11 mouse cellular contexts compared by ENCODE assay signal in genomic region chr4:152554421-152554820, GRCm38 (mm10).
DNase-seq lines count a peak whose midpoint lies in the region; TF ChIP-seq lines count a peak whose summit lies in the region.
"Had no signal": no experiment of that assay in that cellular context is flagged by ENCODE, and none has a peak within 500 bp of the region (broad histone marks: within the 10 kb centered on the region; RNA-seq: fewer than 3 reads in every experiment).

No protein-coding gene starts in this region.

- peak; percentile 26 for DNase-seq in cerebellum, adult 9-11 months
- no peak for DNase-seq in cerebellum, adult 8-10 months
- peak; percentile 58 for DNase-seq in left cerebral cortex, postnatal 4 days
- DNase-seq in left cerebral cortex, postnatal 10 days (ENCODE audit: extremely low spot score in 1 of 2, low spot score in 2 of 2): no peak
- no peak for DNase-seq in heart, embryonic 10.5 days (ENCODE audit: low spot score)
- DNase-seq in layer of hippocampus, adult 8-10 months (ENCODE audit: low spot score in 2 of 2): no peak
- no peak for DNase-seq in B cell, adult 2 months
- DNase-seq: embryo, embryonic 11 days had no signal

- intact Hi-C loops in left cerebral cortex, postnatal 4 days (cut with DNase I): no loop called here
- intact Hi-C loops in left cerebral cortex, postnatal 10 days (cut with DNase I): no loop called here

- H3K27me3 ChIP-seq in ES-Bruce4 (ENCODE audit: control insufficient read depth, insufficient read depth, low read length, poor library complexity, severe bottlenecking): no peaks in the 10 kb centered on the region
- peaks cover 28% of the 10 kb centered on the region for H3K27me3 ChIP-seq in heart, embryonic 10.5 days (ENCODE audit: insufficient read depth, poor library complexity, severe bottlenecking)

- peak overlapping the region; percentile 69 for H3K4me3 ChIP-seq in ES-Bruce4 (ENCODE audit: low read depth, low read length)
- no peak overlapping the region for H3K4me3 ChIP-seq in heart, embryonic 10.5 days
- H3K4me3 ChIP-seq: heart, embryonic 13.5 days; limb, embryonic 12.5 days had no signal

- TF ChIP-seq POLR2A in ES-Bruce4 (IDR thresholded peaks at IDR 0.05; ENCODE audit: insufficient read depth, low read length): no peak

- WGBS in heart, embryonic 10.5 days: 42% methylated on average over 18 of the region's 18 CpGs

- no peak overlapping the region for H3K9ac ChIP-seq in ES-Bruce4 (ENCODE audit: low read depth, poor library complexity, severe bottlenecking)
- H3K9ac ChIP-seq: heart, embryonic 13.5 days; limb, embryonic 12.5 days had no signal

- no peaks in the 10 kb centered on the region for H3K36me3 ChIP-seq in ES-Bruce4 (ENCODE audit: control insufficient read depth, insufficient read depth, low read length, poor library complexity, severe bottlenecking)
- no peaks in the 10 kb centered on the region for H3K36me3 ChIP-seq in heart, embryonic 10.5 days
- H3K36me3 ChIP-seq: heart, embryonic 13.5 days; limb, embryonic 12.5 days had no signal

- TF ChIP-seq EP300 in ES-Bruce4 (IDR thresholded peaks at IDR 0.05; ENCODE audit: insufficient read depth, low read depth, low read length): no peak

- no peak for TF ChIP-seq CTCF in ES-Bruce4 (IDR thresholded peaks at IDR 0.05; ENCODE audit: low read depth, low read length)

- no peak overlapping the region for H3K27ac ChIP-seq in ES-Bruce4 (ENCODE audit: insufficient read depth, low read length)
- 0 out of 2 replicates have a peak overlapping the region, but pooled peaks have one; percentile 24 for H3K27ac ChIP-seq in heart, embryonic 10.5 days
- H3K27ac ChIP-seq: heart, embryonic 13.5 days; limb, embryonic 12.5 days had no signal

- no peaks in the 10 kb centered on the region for H3K4me1 ChIP-seq in ES-Bruce4 (ENCODE audit: control insufficient read depth, insufficient read depth, low read length)
- peaks cover 22% of the 10 kb centered on the region for H3K4me1 ChIP-seq in heart, embryonic 10.5 days

- no peaks in the 10 kb centered on the region for H3K9me3 ChIP-seq in ES-Bruce4 (replicated peaks; ENCODE audit: control insufficient read depth, insufficient read depth, low read length, poor library complexity, severe bottlenecking)
- H3K9me3 ChIP-seq in heart, embryonic 10.5 days: no peaks in the 10 kb centered on the region
- H3K9me3 ChIP-seq: heart, embryonic 13.5 days; limb, embryonic 12.5 days had no signal

Comparison
In these comparisons a context has a peak if more than half of its experiments do, and no peak if none do; other contexts are left out.
1. DNase-seq: peak in cerebellum, adult 9-11 months (single experiment) and left cerebral cortex, postnatal 4 days (single experiment); none in cerebellum, adult 8-10 months (single experiment), left cerebral cortex, postnatal 10 days (0 of 2), heart, embryonic 10.5 days (single experiment), layer of hippocampus, adult 8-10 months (0 of 2) and B cell, adult 2 months (0 of 2).